Mouse (Mus musculus): Measurements from ENCODE around the gene Dnah2. TPM values are rescaled to one million over a fixed set of nuclear protein-coding genes. Genes with fewer than 3 reads are reported as not detected.
A peak's percentile ranks its signal among the peaks of the same experiment; 100 is the strongest.

The Dnah2 gene
- polyA plus RNA-seq, 1 experiment from 2014 or later, result 2.7 TPM

DNA sequence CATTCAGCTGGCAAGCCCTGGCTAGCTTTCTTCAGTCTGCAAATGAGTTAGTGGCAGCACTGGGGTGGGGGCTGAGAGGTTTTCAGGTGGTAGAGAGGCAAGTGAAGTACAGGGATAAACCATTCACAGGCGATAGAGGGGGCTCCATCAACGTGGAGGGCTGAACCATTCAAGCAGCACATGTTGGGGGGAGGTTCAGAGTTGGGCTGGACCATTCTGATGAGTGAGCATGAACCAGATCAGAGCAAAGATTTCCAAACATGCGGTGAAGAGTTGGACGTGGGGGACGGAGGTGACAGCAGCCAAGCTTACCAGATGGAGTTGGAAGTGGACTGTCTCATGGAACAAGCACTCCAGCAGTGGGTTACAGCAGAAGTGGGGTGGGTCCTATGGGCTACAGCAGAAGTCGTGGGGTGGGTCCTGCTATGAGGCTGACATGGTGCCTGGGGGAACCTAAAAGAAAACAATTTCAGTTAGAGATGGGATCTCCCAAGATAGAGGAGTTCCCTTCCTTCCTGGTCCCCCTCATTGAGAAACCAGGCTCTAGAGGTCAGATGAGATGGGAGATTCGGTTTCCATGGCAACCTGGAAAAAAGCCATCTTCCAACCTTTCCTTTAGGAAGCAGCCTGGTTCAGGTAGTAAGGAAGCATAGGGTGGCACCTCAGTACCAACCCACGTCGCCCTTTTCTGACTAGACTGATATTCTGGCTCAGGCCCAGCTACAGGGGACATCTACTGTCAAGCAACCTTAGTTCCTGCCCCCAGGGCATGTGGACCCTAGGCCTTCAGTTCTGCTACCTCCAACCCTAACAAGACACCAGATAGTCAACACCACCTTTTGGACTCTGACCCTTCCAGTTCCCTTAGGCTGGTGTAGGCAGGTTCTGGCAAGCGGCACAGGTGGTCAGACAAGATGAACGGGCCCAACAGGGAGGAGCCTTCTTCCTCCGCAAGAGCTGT lies 135.4 kb downstream of the Dnah2 start, which contains the start of gene Kdm6b:
TSS of gene Kdm6b (minus strand) at position 455 of the 961 bp plus-strand sequence.
- Histone ChIP-seq H3K36me3 (0 out of 2 replicates have a peak, but pooled peaks cover 6% of the 10 kb centered on the region), H3K27me3 (no peaks in the 10 kb centered on the region), H3K4me2 (replicated peaks) (peak within 1 kb of the TSS; percentile 93), H3K9ac (replicated peaks) (peak within 1 kb of the TSS; percentile 95), H3K9me3 (no peaks in the 10 kb centered on the region), H3K27ac (replicated peaks) (peak within 1 kb of the TSS; percentile 99), H3K4me1 (peaks cover 69% of the 10 kb centered on the region), H3K4me3 (peak within 1 kb of the TSS; percentile 79)
- no peak for ATAC-seq (replicated peaks)
- 33% methylated on average over 12 of the region's 12 CpGs for WGBS

DNA sequence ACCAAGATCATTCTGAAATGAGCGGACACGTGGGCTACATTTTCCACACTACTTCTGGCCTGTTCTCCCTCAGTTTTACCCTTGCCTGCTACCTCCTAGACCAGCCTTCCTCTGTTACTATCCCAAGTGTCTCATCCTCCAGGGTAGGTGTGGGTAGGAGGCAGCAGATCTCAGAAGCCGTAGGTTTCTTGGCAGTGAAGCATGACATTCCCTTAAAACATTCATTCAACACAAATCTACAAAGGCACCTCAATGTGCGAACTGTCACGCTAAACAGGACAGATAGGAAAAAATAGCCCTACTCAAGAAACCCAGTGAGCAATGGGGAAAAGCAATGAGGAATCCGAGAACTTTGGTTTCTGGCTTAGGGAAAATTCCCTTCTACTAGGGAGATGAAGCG lies 136.4 kb downstream of the Dnah2 start:
- peaks cover 69% of the 10 kb centered on the region for H3K4me1 ChIP-seq

DNA sequence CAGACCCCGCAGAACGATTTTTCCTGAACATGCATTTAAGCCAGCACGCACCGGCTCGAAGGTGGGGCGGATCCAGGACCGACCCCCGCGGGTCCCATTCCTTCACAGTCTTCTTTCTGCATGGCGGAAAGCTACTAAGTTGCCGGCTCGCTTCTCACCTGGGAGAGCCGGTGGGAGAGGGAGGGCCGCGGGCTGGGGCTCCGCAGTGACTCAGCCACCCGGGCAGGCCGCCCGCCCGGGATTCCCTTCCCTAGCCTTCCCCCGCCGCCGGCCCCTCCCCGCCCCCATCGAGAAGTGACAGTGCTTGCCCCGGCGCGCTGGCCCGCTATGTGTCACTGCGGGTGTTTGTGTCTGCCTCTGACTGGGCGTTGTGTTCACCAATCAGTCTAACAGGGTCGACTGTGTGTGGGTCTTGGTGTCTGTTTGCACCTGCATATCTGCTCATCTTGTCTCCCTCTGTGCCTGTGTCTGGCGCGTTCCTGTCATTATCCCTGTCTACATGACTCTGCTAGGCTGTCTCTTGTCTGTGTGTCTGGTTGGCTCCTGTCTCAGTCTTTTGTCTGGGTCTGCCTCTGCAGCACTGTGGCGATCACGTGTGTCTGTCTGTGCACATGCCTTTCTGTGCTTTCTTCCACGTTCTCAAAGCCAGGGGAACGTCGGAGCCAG lies 137.2 kb downstream of the Dnah2 start:
- Histone ChIP-seq H3K36me3 (peaks cover 19% of the 10 kb centered on the region), H3K4me3 (peak overlapping the region; percentile 79), H3K9ac (replicated peaks) (peak overlapping the region; percentile 89), H3K4me1 (peaks cover 64% of the 10 kb centered on the region), H3K4me2 (replicated peaks) (peak overlapping the region; percentile 93), H3K27me3 (no peaks in the 10 kb centered on the region), H3K9me3 (no peaks in the 10 kb centered on the region), H3K27ac (replicated peaks) (peak overlapping the region; percentile 99)
- no peak for ATAC-seq (replicated peaks)
- under 1% methylated on average over 39 of the region's 39 CpGs for WGBS

More for the DNA sequence above, 136.4 kb downstream of the Dnah2 start:
- no peak for ATAC-seq (replicated peaks)
- Histone ChIP-seq H3K36me3 (peaks cover 11% of the 10 kb centered on the region; the same call in 1 of the 2 replicates), H3K27ac (replicated peaks) (peak overlapping the region; percentile 99), H3K4me3 (peak overlapping the region; percentile 79), H3K9ac (replicated peaks) (peak overlapping the region; percentile 89), H3K9me3 (no peaks in the 10 kb centered on the region), H3K4me2 (replicated peaks) (peak overlapping the region; percentile 93), H3K27me3 (no peaks in the 10 kb centered on the region)
- 55% methylated on average over 7 of the region's 7 CpGs for WGBS

DNA sequence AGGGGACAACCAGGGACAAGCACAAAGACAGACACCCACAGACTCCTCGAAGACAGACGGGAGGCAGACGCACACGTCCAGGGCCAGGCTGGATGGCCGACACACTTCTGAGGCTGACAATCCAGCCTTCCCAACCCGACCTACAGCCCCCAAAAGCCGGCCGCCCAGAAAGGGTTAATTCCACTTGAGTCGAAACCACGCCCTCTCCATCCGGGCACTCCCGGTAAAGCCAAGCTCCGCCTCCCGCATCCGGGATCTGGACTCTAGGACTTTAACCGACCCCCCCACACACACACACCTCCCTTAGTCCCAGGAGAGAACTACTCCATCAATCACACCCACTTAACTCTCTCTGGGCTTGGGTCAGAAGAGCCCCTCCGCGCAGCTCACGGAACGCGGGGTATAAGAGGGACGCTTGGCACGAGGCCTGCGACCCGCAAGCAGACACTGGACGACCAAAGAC lies 137.8 kb downstream of the Dnah2 start:
- Histone ChIP-seq H3K9ac (replicated peaks) (peak overlapping the region; percentile 89), H3K9me3 (no peaks in the 10 kb centered on the region), H3K4me2 (replicated peaks) (peak overlapping the region; percentile 93), H3K27ac (replicated peaks) (peak overlapping the region; percentile 99), H3K4me3 (peak overlapping the region; percentile 79), H3K27me3 (no peaks in the 10 kb centered on the region), H3K4me1 (peaks cover 60% of the 10 kb centered on the region), H3K36me3 (peaks cover 25% of the 10 kb centered on the region)
- 0% methylated on average over 26 of the region's 26 CpGs for WGBS
- ATAC-seq (replicated peaks), result peak; percentile 20

DNA sequence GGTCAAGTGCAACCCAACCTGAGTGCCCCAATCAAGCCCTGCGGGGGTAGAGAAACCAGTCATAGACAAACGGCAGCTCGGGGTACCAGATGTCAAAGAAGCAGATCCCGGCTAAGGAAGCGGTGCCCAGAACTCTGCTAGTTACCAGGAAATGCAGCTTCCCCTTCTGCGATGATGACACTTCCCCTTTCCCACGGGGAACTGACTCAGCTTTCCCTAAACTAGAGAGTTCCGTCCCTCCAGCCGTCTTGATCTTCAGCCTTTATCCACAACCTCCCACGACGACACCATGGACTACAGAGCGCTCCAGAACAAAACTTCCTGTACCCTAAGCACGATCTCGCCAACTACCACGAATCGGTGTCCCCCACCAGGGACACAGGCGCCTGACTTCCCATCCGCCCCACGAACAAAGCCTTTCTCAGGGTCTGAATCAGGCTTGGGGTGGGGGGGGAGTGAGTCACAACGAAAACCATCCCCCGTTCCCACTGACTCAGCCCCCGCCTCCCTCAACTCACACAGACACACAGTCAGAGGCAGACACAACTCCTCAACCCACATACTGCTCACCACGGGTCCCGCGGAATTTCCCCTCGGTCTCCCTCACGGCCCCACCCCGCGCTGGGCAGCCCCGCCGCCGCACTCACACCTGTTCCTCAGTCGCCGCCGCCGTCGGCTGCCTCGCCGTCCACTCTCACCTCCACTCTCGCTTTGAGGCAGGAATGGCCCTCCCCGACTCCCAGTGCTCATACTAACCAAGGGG lies 138.4 kb downstream of the Dnah2 start:
- WGBS, result under 1% methylated on average over 41 of the region's 41 CpGs
- Histone ChIP-seq H3K27me3 (no peaks in the 10 kb centered on the region), H3K36me3 (peaks cover 31% of the 10 kb centered on the region), H3K4me1 (peaks cover 60% of the 10 kb centered on the region), H3K27ac (replicated peaks) (peak overlapping the region; percentile 99), H3K4me3 (peak overlapping the region; percentile 79), H3K9me3 (no peaks in the 10 kb centered on the region), H3K9ac (replicated peaks) (peak overlapping the region; percentile 89), H3K4me2 (replicated peaks) (peak overlapping the region; percentile 93)
- peak; percentile 18 for ATAC-seq (replicated peaks)

DNA sequence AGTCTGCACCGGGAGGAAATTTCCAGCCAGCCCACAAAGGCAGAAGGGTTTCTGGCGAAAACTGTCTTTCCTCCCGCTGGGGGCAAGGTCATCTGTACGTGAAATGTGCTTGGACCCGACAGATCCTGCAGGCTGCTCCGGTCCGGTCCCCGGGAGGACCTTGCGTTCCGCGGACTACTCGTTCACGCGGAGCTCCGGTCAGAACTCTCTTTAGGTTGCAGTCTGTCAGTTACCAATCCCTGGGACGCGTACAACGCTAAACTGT lies 138.9 kb downstream of the Dnah2 start:
- H3K9me3 ChIP-seq, result no peaks in the 10 kb centered on the region
- peak overlapping the region; percentile 93 for H3K4me2 ChIP-seq (replicated peaks)
- peaks cover 56% of the 10 kb centered on the region for H3K4me1 ChIP-seq
- H3K4me3 ChIP-seq, result peak overlapping the region; percentile 79
- ATAC-seq (replicated peaks), result no peak
- H3K36me3 ChIP-seq, result peaks cover 36% of the 10 kb centered on the region
- peak overlapping the region; percentile 89 for H3K9ac ChIP-seq (replicated peaks)
- WGBS, result under 1% methylated on average over 18 of the region's 18 CpGs
- H3K27ac ChIP-seq (replicated peaks), result peak overlapping the region; percentile 99
- H3K27me3 ChIP-seq, result no peaks in the 10 kb centered on the region

DNA sequence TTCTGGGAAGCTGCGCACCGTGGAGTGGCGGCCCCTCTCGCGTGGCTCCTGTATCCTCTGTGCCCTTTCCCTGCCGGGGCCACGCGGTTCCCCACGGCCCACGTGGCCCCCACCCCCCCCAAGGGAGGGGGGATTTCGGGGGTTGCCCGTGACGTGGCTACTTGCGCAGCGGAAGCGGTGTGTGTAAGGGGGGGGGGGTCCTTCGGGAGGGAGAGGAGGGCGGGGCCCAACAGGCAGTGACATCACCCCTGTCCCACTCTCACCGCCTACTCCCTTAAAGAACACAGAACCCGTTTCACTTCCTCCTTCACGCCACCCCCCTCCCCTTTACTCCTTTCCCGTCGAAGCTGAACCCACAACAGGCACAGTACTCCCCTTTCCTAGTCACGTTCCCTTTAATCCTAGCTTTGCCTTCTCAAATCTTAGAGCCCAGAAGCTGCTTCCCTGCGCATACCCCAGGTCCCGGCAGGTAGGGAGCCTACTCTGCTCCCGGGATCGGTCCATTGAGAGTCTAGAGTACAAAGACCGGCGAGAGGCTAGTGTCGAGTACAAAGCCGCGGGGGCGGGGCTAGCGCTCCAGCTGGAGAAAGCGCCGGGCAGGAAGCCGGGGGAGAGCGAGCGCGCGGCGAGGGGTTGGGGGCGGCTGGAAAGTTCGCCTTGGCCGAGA lies 139.4 kb downstream of the Dnah2 start:
- Histone ChIP-seq H3K4me3 (peak overlapping the region; percentile 79), H3K4me2 (replicated peaks) (peak overlapping the region; percentile 93), H3K9ac (replicated peaks) (peak overlapping the region; percentile 89), H3K27me3 (no peaks in the 10 kb centered on the region), H3K36me3 (peaks cover 40% of the 10 kb centered on the region), H3K4me1 (peaks cover 52% of the 10 kb centered on the region), H3K9me3 (no peaks in the 10 kb centered on the region), H3K27ac (replicated peaks) (peak overlapping the region; percentile 99)
- ATAC-seq (replicated peaks), result peak; percentile 57
- under 1% methylated on average over 44 of the region's 46 CpGs for WGBS

DNA sequence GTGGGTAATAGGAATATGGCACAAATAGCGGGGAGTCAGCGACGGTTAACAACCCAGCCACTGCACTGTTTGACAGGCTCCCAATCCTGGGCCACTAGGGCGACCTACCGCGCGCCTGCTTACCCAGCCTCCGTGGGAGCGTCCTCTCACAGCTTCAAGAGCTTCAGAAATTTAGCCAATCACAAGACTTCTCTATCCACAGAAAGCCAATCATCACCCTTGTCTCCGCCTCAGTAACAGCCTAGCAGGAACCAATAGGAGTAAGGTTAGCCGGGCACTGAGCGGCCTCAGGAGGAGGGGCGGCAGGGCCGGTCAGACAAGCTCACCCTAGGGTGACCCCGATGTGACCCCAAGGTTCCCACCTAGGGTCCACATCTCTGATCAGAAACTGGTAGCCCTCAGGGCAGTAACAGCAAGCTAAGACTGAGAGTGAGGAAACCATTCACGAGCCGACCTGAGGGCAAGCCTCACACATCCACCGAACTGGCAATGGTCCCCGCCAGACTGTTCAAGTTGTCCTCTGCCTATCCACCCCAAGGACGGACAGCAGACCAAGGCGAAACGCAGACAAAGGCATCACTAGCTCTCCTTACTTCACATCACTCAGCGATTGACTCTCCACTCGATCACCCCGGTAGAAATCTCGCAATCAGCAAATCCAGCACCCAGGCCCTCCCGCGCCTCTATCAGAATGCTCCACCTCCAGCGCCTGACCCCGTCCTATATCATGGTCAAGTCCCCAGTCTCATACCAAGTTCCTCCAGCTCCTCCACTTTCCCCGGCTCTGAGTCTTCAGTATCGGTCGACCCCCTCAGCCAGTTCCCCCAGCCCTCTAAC lies 140.2 kb downstream of the Dnah2 start:
- peak; percentile 65 for ATAC-seq (replicated peaks)

DNA sequence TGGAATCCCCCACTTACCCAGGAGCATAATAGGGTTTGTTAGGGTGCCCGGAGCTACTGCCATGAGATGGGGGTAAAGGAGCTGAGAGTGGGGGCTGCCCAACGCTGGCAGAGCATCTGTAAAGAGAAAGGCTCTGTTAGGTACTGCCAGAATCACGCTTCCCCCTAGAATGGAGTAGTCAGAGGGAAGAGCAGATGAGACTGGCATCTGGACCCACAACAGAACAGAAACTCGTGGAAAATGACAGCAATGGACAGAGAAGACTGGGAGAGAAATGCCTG lies 141.2 kb downstream of the Dnah2 start:
- Histone ChIP-seq H3K4me3 (no peak overlapping the region), H3K36me3 (peaks cover 56% of the 10 kb centered on the region), H3K4me1 (peaks cover 33% of the 10 kb centered on the region), H3K4me2 (replicated peaks) (no peak overlapping the region), H3K9me3 (no peaks in the 10 kb centered on the region), H3K9ac (replicated peaks) (peak overlapping the region; percentile 89; the same call in 1 of the 2 replicates), H3K27ac (replicated peaks) (peak overlapping the region; percentile 99; the same call in 1 of the 2 replicates), H3K27me3 (no peaks in the 10 kb centered on the region)
- 86% methylated on average over 4 of the region's 4 CpGs for WGBS
- no peak for ATAC-seq (replicated peaks)

More for the DNA sequence above, 140.2 kb downstream of the Dnah2 start:
- Histone ChIP-seq H3K4me1 (peaks cover 44% of the 10 kb centered on the region), H3K36me3 (peaks cover 48% of the 10 kb centered on the region), H3K27ac (replicated peaks) (peak overlapping the region; percentile 99), H3K9me3 (no peaks in the 10 kb centered on the region), H3K4me3 (peak overlapping the region; percentile 79), H3K27me3 (no peaks in the 10 kb centered on the region), H3K9ac (replicated peaks) (peak overlapping the region; percentile 89), H3K4me2 (replicated peaks) (peak overlapping the region; percentile 93)
- WGBS, result under 1% methylated on average over 33 of the region's 33 CpGs

DNA sequence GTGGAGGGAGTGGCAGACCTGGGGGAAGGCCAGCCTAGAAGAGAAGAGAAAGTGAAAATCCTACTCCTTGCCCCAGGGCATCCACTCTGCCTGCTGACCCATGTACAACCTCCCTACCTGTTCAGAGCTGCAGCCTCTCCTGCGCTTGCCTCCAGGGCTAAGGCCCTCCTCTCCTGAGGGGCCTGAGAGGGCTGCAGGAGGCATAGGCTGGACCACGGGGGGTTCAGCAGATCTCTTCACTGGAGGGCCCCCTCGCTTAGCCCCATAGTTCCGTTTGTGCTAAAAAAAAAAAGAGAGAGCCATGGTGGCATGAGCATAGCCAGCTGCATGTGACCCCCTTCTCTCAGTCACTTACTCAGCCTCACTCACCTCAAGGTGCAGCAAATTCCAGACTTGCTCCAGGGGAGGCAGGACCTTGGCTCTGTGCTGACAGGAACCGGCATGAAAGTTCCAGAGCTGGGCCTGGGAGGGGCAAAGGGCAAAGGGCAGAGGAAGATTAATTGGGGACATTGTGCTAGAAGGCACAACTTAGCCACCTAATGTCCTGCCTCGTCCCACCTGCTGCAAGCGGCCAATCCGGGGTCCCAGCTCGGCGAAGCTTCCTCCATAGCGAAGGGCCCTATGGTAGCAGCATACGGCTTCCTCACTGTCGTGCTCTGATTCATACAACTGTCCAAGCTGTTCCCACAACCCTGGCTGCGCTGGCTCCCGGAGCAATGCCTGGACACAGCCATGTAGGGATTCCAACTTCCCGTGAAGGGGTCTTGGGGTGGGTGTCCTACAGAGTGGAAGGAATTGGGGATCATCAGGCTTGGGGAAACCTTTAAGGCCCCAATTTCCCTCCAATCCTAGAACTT lies 141.8 kb downstream of the Dnah2 start:
- H3K27me3 ChIP-seq, result no peaks in the 10 kb centered on the region
- peaks cover 27% of the 10 kb centered on the region for H3K4me1 ChIP-seq
- WGBS, result 92% methylated on average over 16 of the region's 16 CpGs
- ATAC-seq (replicated peaks), result no peak
- no peak overlapping the region for H3K4me2 ChIP-seq (replicated peaks)
- H3K9me3 ChIP-seq, result no peaks in the 10 kb centered on the region
- no peak overlapping the region for H3K27ac ChIP-seq (replicated peaks)
- no peak overlapping the region for H3K9ac ChIP-seq (replicated peaks)
- peaks cover 62% of the 10 kb centered on the region for H3K36me3 ChIP-seq
- no peak overlapping the region for H3K4me3 ChIP-seq
